Mouse (Mus musculus) stomach, embryonic 15.5 days (tissue): Measurements from ENCODE around the gene Foxred2. TPM values are rescaled to one million over a fixed set of nuclear protein-coding genes. Genes with fewer than 3 reads are reported as not detected.

Experiments used
- ATAC-seq: fragments of 200-750 bp; cut with Nextera tagmentation; 2 replicates; pipeline ENCODE4 v1.8.0; 2017; ENCODE audit warnings: low read depth, moderate number of reproducible peaks, moderate TSS enrichment; ENCODE audit not compliant: insufficient read depth, low FRiP score
- H3K27ac ChIP-seq: fragments of 300-500 bp; sonication (generic); 2 replicates; pipeline ENCODE4 v1.5.1; 2015; ENCODE audit warnings: mild to moderate bottlenecking, inconsistent platforms
- H3K27me3 ChIP-seq: fragments of 300-500 bp; sonication (generic); replicated peaks from 2 replicates; pipeline ENCODE4 v1.6.1; 2015; ENCODE audit warnings: inconsistent platforms
- H3K36me3 ChIP-seq: fragments of 300-500 bp; sonication (generic); 2 replicates; pipeline ENCODE4 v1.6.1; 2015; ENCODE audit warnings: inconsistent platforms
- H3K4me1 ChIP-seq: fragments of 300-500 bp; sonication (generic); 2 replicates; pipeline ENCODE4 v1.6.1; 2015; ENCODE audit warnings: inconsistent platforms
- H3K4me2 ChIP-seq: fragments of 300-500 bp; sonication (generic); 2 replicates; pipeline ENCODE4 v1.6.1; 2015; ENCODE audit warnings: mild to moderate bottlenecking, inconsistent platforms
- H3K4me3 ChIP-seq: fragments of 300-500 bp; sonication (generic); replicated peaks from 2 replicates; pipeline ENCODE4 v1.5.1; 2015; ENCODE audit warnings: inconsistent platforms
- H3K9ac ChIP-seq: fragments of 300-500 bp; sonication (generic); 2 replicates; pipeline ENCODE4 v1.6.1; 2015; ENCODE audit warnings: inconsistent platforms
- H3K9me3 ChIP-seq: fragments of 300-500 bp; sonication (generic); 2 replicates; pipeline ENCODE4 v1.6.1; 2016; ENCODE audit warnings: inconsistent platforms
- WGBS: fragments of 180-500 bp; shearing (Covaris S2); methylation state at CpG from one replicate; pipeline ENCODE4 v1.1.7; 2015; 5-methylcytosine and 5-hydroxymethylcytosine counted together
- polyA plus RNA-seq: library from polyadenylated mRNA; unstranded; fragments of >200 nt; fragmentation: Nextera tagmentation; extraction: Ambion mirVana; gene quantifications from 2 replicates; pipeline ENCODE4 v1.2.1, GENCODE M21; 2015

Foxred2 gene
- polyA plus RNA-seq, 1 experiment from 2014 or later, result 3.1 TPM

DNA sequence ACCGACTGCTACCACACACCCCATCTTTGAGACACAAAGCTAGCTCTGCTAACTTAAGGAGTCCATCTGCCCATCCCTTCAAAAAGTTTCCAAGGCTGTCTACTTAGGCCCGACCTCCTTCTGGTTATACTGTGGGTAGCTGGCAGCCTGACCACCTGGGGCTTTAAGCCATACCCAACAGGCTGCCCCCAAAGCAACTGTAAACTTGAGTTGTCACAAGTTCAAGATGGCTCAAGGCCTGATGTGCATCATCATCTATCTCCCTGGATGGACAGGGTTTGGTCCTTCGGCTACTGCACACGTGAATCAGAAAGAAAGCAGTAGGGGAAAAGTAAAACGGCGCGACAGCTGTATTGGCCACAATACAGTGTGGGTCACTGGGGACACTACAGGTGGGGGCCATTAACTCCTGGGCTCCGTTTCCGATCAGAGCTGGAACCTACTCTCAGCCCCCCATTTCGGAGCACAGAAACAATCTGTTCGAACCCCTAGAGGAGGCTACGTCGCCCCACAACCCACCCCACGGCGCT lies 13.5 kb upstream of the Foxred2 start:
- under 1% methylated on average over 15 of the region's 15 CpGs for WGBS
- no peaks in the 10 kb centered on the region for H3K27me3 ChIP-seq
- peak overlapping the region; percentile 93 for H3K9ac ChIP-seq
- peak overlapping the region; percentile 63 for H3K4me2 ChIP-seq
- peaks cover 8% of the 10 kb centered on the region for H3K4me1 ChIP-seq
- no peak for ATAC-seq
- peak overlapping the region; percentile 77 for H3K4me3 ChIP-seq
- no peaks in the 10 kb centered on the region for H3K9me3 ChIP-seq
- H3K36me3 ChIP-seq, result peaks cover 34% of the 10 kb centered on the region
- peak overlapping the region; percentile 99 for H3K27ac ChIP-seq

- H3K27ac ChIP-seq, result no peak overlapping the region
- WGBS, result 76% methylated on average over 9 of the region's 9 CpGs
- H3K9ac ChIP-seq, result no peak overlapping the region
- H3K9me3 ChIP-seq, result no peaks in the 10 kb centered on the region
- H3K4me3 ChIP-seq, result no peak overlapping the region
- H3K36me3 ChIP-seq, result peaks cover 82% of the 10 kb centered on the region
- H3K27me3 ChIP-seq, result no peaks in the 10 kb centered on the region
- H3K4me1 ChIP-seq, result peaks cover 8% of the 10 kb centered on the region
- no peak overlapping the region for H3K4me2 ChIP-seq
- peak; percentile 53; the same call in 1 of the 2 replicates for ATAC-seq
Measured at GRCm38 (mm10) chr15:77965117-77965528, 8.6 kb upstream of the Foxred2 start.

DNA sequence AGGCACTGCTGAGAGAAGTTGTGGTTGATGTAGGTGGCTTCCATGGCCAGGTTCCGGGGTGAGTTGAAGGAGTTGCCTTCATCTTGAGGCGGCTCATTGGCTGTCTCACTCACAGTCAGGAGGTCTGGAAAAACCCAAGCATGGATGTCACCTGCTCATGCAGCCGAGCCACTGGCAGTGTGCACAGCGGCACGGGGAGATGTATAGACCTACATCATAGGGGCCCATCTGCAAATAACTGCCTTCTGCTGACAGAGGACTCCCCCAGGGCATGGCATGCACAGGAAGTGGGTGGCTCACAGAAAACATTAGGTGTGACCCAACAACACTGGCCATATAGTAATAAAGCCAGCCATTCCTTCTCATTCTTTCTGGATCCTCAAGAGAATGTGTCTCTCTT lies 5.9 kb upstream of the Foxred2 start:
- no peaks in the 10 kb centered on the region for H3K27me3 ChIP-seq
- no peak for ATAC-seq
- H3K4me1 ChIP-seq, result no peaks in the 10 kb centered on the region
- no peak overlapping the region for H3K4me3 ChIP-seq
- H3K4me2 ChIP-seq, result no peak overlapping the region
- H3K9ac ChIP-seq, result no peak overlapping the region
- peaks cover 88% of the 10 kb centered on the region for H3K36me3 ChIP-seq
- H3K27ac ChIP-seq, result no peak overlapping the region
- H3K9me3 ChIP-seq, result no peaks in the 10 kb centered on the region
- WGBS, result 92% methylated on average over 5 of the region's 5 CpGs

DNA sequence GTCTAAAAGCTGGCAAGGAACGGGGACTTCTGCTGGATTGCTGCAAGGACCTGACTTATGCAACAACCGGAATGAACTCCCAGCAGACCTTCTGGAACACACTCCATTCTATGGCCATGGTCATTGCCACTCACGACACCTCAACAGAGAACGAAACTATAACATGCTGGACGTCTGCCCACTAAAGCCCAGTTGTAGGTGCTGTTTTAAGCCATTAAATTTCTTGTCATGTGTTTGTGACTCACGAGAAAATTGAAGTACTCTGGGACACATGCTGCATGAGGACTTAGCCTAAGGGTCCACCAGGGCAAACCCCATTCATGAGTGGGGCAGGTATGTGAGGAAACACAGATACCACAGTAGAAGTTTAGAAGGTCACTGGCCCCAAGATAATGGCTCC lies 4.2 kb upstream of the Foxred2 start:
- H3K9ac ChIP-seq, result no peak overlapping the region
- no peak for ATAC-seq
- peaks cover 7% of the 10 kb centered on the region for H3K27me3 ChIP-seq
- no peak overlapping the region for H3K4me3 ChIP-seq
- H3K4me1 ChIP-seq, result peaks cover 16% of the 10 kb centered on the region
- H3K36me3 ChIP-seq, result peaks cover 71% of the 10 kb centered on the region
- 91% methylated on average over 6 of the region's 6 CpGs for WGBS
- no peak overlapping the region for H3K4me2 ChIP-seq
- no peak overlapping the region for H3K27ac ChIP-seq
- H3K9me3 ChIP-seq, result no peaks in the 10 kb centered on the region

DNA sequence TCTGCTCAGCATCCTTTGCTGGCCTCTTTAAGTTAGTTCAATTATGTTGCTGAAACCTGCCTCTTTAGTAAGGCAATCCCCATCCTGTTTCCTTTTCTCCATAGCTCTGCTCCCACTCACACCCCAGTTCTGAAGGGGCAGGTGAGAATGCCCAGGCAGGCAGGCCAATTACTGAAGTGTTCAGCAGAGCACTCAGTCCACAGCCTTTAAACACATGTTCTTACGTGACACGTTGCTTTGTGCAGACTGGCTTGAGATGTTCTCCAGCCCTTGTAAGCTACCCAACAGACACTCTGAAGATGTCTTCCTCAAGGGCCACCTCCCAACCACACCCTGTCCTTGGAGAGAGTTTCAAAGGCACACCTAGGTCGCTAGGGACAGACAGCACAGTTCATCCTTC lies 1.5 kb upstream of the Foxred2 start:
- Histone ChIP-seq H3K27ac (no peak overlapping the region), H3K4me3 (no peak overlapping the region), H3K36me3 (peaks cover 45% of the 10 kb centered on the region), H3K9ac (no peak overlapping the region), H3K4me2 (no peak overlapping the region), H3K9me3 (no peaks in the 10 kb centered on the region), H3K4me1 (peaks cover 19% of the 10 kb centered on the region), H3K27me3 (peaks cover 12% of the 10 kb centered on the region)
- ATAC-seq, result no peak
- WGBS, result 60% methylated on average over 3 of the region's 3 CpGs

DNA sequence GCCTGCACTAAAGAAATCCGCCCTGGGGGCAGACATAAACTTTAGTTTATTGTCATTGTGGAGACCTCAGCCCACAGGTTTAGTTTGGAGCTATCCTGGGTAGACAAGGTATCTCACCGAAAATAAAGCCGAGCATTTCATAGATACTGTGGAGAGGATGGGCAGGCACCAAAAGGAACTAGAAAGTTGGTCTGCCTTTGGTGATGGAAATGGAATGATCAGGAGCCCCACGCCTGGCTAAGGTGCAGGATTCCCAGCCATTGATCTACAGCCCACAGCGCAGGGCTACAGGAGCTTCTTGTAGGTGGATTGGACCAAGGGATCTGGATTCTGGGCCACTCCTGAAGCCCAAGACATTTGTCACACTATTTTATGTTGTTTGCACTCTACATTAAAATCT lies 1.1 kb upstream of the Foxred2 start:
- peaks cover 40% of the 10 kb centered on the region for H3K36me3 ChIP-seq
- H3K4me1 ChIP-seq, result peaks cover 19% of the 10 kb centered on the region
- no peak for ATAC-seq
- no peak overlapping the region for H3K4me3 ChIP-seq
- H3K27ac ChIP-seq, result no peak overlapping the region
- H3K27me3 ChIP-seq, result peaks cover 12% of the 10 kb centered on the region
- no peak overlapping the region for H3K9ac ChIP-seq
- WGBS, result 53% methylated on average over 5 of the region's 5 CpGs
- H3K4me2 ChIP-seq, result 0 out of 2 replicates have a peak overlapping the region, but pooled peaks have one; percentile 91
- no peaks in the 10 kb centered on the region for H3K9me3 ChIP-seq

DNA sequence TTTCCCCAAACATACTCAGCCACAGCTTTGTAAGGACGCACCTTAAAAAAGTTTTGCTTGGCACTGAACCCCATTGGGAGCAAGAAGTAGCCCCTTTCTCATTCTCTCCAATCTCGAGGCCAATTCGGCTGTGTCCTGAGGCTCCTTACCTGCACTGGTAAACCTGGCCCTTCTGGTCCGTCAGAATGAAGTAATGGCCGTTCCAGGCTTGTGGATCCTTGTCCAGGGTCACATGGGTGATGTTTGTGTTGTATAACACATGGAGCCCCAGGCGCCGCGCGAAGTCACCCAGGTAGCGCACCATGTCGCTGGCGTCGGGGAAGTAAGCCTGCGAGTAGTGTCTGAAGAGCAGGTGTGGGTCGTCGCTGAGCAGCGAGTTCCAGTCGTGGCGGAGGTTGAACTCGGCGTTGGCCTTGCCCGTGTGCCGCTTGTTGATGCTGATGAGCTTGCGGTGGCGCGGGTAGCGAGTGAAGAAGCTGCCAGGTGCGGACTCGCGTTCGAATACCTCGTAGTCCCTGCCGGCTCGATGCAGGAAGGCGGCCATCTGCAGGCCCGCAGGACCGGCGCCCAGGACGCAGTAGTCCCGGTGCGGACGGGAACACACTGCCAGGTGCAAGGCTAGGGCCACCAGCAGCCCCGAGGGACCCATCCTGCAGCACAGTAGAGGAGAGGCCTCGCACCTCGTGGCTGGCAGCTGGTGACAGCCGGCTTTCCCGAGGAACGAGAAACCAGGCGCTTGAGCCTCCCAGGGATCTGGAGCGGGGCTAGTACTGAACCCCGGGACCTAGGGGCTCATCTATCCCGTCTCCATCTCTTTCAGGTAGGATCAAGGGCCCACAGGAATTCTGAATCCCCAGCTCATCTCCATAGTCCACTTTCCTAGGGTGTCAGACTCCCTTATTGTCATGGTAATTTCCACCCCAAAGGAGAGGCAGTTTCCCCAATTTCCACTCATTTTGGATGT lies 800 bp downstream of the Foxred2 start:
- peaks cover 12% of the 10 kb centered on the region for H3K27me3 ChIP-seq
- H3K9me3 ChIP-seq, result no peaks in the 10 kb centered on the region
- ATAC-seq, result peak; percentile 9; the same call in 1 of the 2 replicates
- H3K9ac ChIP-seq, result peak overlapping the region; percentile 29; the same call in 1 of the 2 replicates
- no peak overlapping the region for H3K27ac ChIP-seq
- H3K4me2 ChIP-seq, result peak overlapping the region; percentile 91
- 9% methylated on average over 52 of the region's 52 CpGs for WGBS
- peaks cover 22% of the 10 kb centered on the region for H3K36me3 ChIP-seq
- H3K4me1 ChIP-seq, result peaks cover 19% of the 10 kb centered on the region
- H3K4me3 ChIP-seq, result peak overlapping the region; percentile 55

- H3K9ac ChIP-seq, result no peak overlapping the region
- ATAC-seq, result no peak
- no peaks in the 10 kb centered on the region for H3K9me3 ChIP-seq
- no peak overlapping the region for H3K4me3 ChIP-seq
- WGBS, result 88% methylated on average over 2 of the region's 2 CpGs
- no peak overlapping the region for H3K27ac ChIP-seq
- H3K27me3 ChIP-seq, result peaks cover 12% of the 10 kb centered on the region
- peaks cover 9% of the 10 kb centered on the region for H3K36me3 ChIP-seq
- no peak overlapping the region for H3K4me2 ChIP-seq
- peaks cover 19% of the 10 kb centered on the region for H3K4me1 ChIP-seq
Measured at GRCm38 (mm10) chr15:77954362-77954761, 2.2 kb downstream of the Foxred2 start.

DNA sequence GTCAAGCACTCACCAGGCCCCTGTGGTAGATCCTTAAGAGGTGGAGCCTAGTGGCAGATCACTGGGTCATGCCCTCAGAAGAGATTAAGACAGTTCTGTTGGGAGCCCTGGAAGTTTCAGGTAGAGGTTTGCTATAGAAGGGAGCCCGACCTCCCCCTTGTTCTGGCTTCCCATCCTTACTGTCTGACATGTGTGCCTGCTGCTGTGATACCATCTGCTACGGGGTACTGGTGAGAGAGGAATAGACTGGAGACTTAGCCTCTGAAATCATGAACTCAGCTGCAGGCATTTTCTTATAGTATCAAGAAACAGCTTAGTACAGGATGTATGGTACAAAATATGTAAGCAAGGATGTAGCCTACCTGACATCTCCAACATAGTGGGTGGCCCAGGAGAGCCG lies 3.6 kb downstream of the Foxred2 start:
- Histone ChIP-seq H3K27me3 (peaks cover 12% of the 10 kb centered on the region), H3K9me3 (no peaks in the 10 kb centered on the region), H3K4me1 (peaks cover 19% of the 10 kb centered on the region), H3K36me3 (no peaks in the 10 kb centered on the region), H3K9ac (no peak overlapping the region), H3K27ac (no peak overlapping the region), H3K4me2 (no peak overlapping the region), H3K4me3 (no peak overlapping the region)
- ATAC-seq, result no peak
- WGBS, result 89% methylated on average over 3 of the region's 3 CpGs

DNA sequence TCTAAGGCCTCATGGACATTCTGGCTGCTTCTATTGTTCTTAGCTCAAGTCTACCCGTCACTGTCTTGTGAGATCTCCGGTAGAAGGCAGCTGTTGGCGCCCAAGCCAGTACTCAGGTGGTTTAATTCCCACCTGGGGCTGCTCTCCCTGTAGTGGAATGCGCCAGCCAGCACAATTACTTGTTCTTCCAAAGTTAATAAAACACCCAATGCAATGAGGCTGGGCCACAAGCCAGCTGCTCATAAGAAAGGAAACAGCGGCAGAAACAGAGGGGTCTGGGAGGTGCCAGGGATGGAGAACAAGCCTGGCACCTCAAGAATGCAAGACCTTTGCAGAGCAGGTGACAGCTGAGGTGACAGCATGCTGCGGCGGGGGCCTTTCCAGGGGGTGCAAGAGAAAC lies 7.5 kb downstream of the Foxred2 start:
- H3K27ac ChIP-seq, result no peak overlapping the region
- no peaks in the 10 kb centered on the region for H3K36me3 ChIP-seq
- no peaks in the 10 kb centered on the region for H3K9me3 ChIP-seq
- H3K4me1 ChIP-seq, result no peaks in the 10 kb centered on the region
- H3K4me3 ChIP-seq, result no peak overlapping the region
- no peak overlapping the region for H3K4me2 ChIP-seq
- 87% methylated on average over 7 of the region's 7 CpGs for WGBS
- no peak overlapping the region for H3K9ac ChIP-seq
- ATAC-seq, result no peak
- no peaks in the 10 kb centered on the region for H3K27me3 ChIP-seq

DNA sequence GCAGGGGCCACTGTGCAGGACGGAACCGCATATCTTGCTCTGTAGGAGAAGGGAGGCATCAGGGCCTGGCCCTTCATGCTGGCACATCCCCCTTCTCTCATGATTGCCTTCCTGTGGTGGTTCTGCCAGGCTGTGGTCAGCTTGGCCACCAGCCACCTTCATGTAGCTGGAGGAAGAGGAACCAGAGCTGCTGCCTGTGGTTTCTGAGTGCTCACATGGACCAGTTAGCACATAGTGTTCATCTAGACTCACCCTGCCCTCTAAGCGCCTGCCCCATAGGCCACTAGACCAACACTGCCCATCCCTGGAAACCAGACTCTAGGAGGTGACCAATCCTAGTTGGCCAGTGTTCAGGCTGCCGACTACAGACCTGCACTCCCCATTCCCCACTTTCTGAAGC lies 10.8 kb downstream of the Foxred2 start:
- WGBS, result 73% methylated on average over 4 of the region's 4 CpGs
- no peaks in the 10 kb centered on the region for H3K36me3 ChIP-seq
- no peak overlapping the region for H3K4me3 ChIP-seq
- ATAC-seq, result no peak
- no peaks in the 10 kb centered on the region for H3K4me1 ChIP-seq
- H3K9ac ChIP-seq, result no peak overlapping the region
- H3K9me3 ChIP-seq, result no peaks in the 10 kb centered on the region
- no peaks in the 10 kb centered on the region for H3K27me3 ChIP-seq
- H3K27ac ChIP-seq, result no peak overlapping the region
- H3K4me2 ChIP-seq, result no peak overlapping the region

DNA sequence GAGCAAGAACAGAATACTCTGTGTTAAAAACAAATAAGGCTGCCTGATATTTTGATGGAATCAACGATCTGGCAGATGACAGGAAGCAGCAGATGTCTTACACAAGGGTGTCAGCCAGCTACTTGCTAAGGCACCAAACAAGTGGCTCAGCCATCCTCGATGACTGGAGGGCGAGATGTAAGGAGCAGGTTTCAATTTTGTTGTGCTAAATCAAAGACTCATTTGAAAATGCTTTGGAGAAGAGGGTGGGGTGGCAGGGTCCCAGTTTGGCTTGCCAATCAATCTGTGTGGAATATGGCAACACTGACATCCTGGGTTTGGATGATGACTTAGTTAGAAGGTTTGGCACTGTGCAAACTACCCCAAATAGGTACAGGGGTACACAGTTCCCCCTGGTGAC lies 15.0 kb downstream of the Foxred2 start:
- no peaks in the 10 kb centered on the region for H3K36me3 ChIP-seq
- no peak overlapping the region for H3K4me2 ChIP-seq
- H3K4me1 ChIP-seq, result no peaks in the 10 kb centered on the region
- WGBS, result 83% methylated on average over 3 of the region's 3 CpGs
- ATAC-seq, result no peak
- no peak overlapping the region for H3K27ac ChIP-seq
- H3K4me3 ChIP-seq, result no peak overlapping the region
- no peaks in the 10 kb centered on the region for H3K27me3 ChIP-seq
- no peak overlapping the region for H3K9ac ChIP-seq
- H3K9me3 ChIP-seq, result no peaks in the 10 kb centered on the region
